Mouse (Mus musculus): ENCODE results near the gene Lpp. TPM values are rescaled to one million over a fixed set of nuclear protein-coding genes. Genes with fewer than 3 reads are reported as not detected.

Lpp gene
- polyA plus RNA-seq, 1 experiment from 2014 or later: 51.0 TPM

GRCm38 (mm10) chr16:24582847-24583246, 189.5 kb downstream of the Lpp start:
- no peaks in the 10 kb centered on the region for H3K9me3 ChIP-seq
- 0 out of 2 replicates have a peak, but pooled peaks cover 2% of the 10 kb centered on the region for H3K4me1 ChIP-seq
- ATAC-seq (ENCODE audit: insufficient number of reproducible peaks, low FRiP score, low TSS enrichment, low read depth): no peak
- H3K4me2 ChIP-seq: no peak overlapping the region
- no peak overlapping the region for H3K9ac ChIP-seq
- H3K36me3 ChIP-seq: no peaks in the 10 kb centered on the region
- H3K27ac ChIP-seq: no peak overlapping the region
- WGBS: 86% methylated on average over 2 of the region's 2 CpGs
- no peak overlapping the region for H3K4me3 ChIP-seq
- H3K27me3 ChIP-seq: no peaks in the 10 kb centered on the region

GRCm38 (mm10) chr16:24593535-24593934, 200.2 kb downstream of the Lpp start:
- no peaks in the 10 kb centered on the region for H3K4me1 ChIP-seq
- H3K27me3 ChIP-seq: no peaks in the 10 kb centered on the region
- no peaks in the 10 kb centered on the region for H3K9me3 ChIP-seq
- H3K9ac ChIP-seq: no peak overlapping the region
- H3K4me2 ChIP-seq: no peak overlapping the region
- 79% methylated on average over 4 of the region's 4 CpGs for WGBS
- H3K36me3 ChIP-seq: no peaks in the 10 kb centered on the region
- no peak overlapping the region for H3K27ac ChIP-seq
- no peak overlapping the region for H3K4me3 ChIP-seq
- ATAC-seq (ENCODE audit: insufficient number of reproducible peaks, low FRiP score, low TSS enrichment, low read depth): no peak

- Histone ChIP-seq H3K27ac (no peak overlapping the region), H3K36me3 (no peaks in the 10 kb centered on the region), H3K4me1 (no peaks in the 10 kb centered on the region), H3K9ac (no peak overlapping the region), H3K4me2 (no peak overlapping the region), H3K9me3 (no peaks in the 10 kb centered on the region), H3K27me3 (no peaks in the 10 kb centered on the region), H3K4me3 (no peak overlapping the region)
- no peak for ATAC-seq (ENCODE audit: insufficient number of reproducible peaks, low FRiP score, low TSS enrichment, low read depth)
- 80% methylated on average over 5 of the region's 5 CpGs for WGBS
Observed at GRCm38 (mm10) chr16:24594508-24594907, 201.2 kb downstream of the Lpp start.

DNA sequence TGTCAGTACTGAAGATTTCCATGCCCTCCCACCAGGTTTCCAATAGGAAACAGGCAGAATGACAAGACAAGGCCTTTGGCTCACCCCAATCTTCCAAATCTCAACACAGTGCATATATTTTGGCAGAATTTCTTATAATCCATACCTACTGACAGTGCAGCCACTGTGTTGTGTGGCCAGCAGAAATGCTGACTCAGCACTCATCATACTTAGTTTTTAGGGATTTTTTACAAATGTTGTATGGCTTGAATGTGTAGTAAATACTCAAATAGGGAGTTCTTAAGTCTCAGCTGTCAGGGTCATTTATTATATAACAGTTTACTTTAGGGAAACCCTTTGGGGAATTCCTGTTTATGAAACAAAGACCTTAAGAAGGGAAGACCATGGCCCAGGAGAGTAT, 202.2 kb downstream of the Lpp start:
- Histone ChIP-seq H3K4me1 (peaks cover 6% of the 10 kb centered on the region; the same call in 1 of the 2 replicates), H3K4me2 (no peak overlapping the region), H3K9ac (no peak overlapping the region), H3K27me3 (no peaks in the 10 kb centered on the region), H3K36me3 (no peaks in the 10 kb centered on the region), H3K9me3 (no peaks in the 10 kb centered on the region), H3K4me3 (no peak overlapping the region), H3K27ac (no peak overlapping the region)
- no peak for ATAC-seq (ENCODE audit: insufficient number of reproducible peaks, low FRiP score, low TSS enrichment, low read depth)

DNA sequence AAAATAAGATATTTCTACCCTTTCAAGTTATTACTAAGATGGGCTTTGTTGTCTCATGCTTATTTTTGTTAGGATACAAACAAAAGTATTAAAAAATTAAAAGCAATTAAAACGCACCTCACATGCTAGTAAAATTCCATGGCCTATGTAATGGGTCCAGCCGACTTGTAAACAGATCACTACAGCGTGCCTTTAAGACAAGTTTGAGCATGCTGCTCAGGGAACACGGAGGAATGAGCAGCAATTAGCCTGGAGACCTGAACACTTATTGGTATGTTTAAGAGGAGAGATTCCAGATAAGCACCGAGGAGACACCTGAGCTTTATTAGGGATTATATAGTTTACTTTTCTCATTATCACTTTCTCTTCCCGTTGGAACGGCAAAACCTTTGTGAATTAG, 205.3 kb downstream of the Lpp start:
- no peak overlapping the region for H3K4me3 ChIP-seq
- no peak overlapping the region for H3K27ac ChIP-seq
- no peak overlapping the region for H3K9ac ChIP-seq
- 25% methylated on average over 7 of the region's 7 CpGs for WGBS
- H3K4me2 ChIP-seq: no peak overlapping the region
- no peak for ATAC-seq (ENCODE audit: insufficient number of reproducible peaks, low FRiP score, low TSS enrichment, low read depth)
- H3K4me1 ChIP-seq: peaks cover 6% of the 10 kb centered on the region; the same call in 1 of the 2 replicates
- H3K36me3 ChIP-seq: no peaks in the 10 kb centered on the region
- no peaks in the 10 kb centered on the region for H3K9me3 ChIP-seq
- no peaks in the 10 kb centered on the region for H3K27me3 ChIP-seq

GRCm38 (mm10) chr16:24599766-24600165, 206.5 kb downstream of the Lpp start:
- H3K9me3 ChIP-seq: no peaks in the 10 kb centered on the region
- H3K4me1 ChIP-seq: peaks cover 6% of the 10 kb centered on the region; the same call in 1 of the 2 replicates
- ATAC-seq (ENCODE audit: insufficient number of reproducible peaks, low FRiP score, low TSS enrichment, low read depth): no peak
- H3K27ac ChIP-seq: no peak overlapping the region
- no peak overlapping the region for H3K9ac ChIP-seq
- no peak overlapping the region for H3K4me2 ChIP-seq
- no peaks in the 10 kb centered on the region for H3K36me3 ChIP-seq
- 68% methylated on average over 7 of the region's 7 CpGs for WGBS
- no peak overlapping the region for H3K4me3 ChIP-seq
- no peaks in the 10 kb centered on the region for H3K27me3 ChIP-seq

GRCm38 (mm10) chr16:24600260-24600948, 207.1 kb downstream of the Lpp start:
- ATAC-seq (ENCODE audit: insufficient number of reproducible peaks, low FRiP score, low TSS enrichment, low read depth): no peak
- peaks cover 6% of the 10 kb centered on the region; the same call in 1 of the 2 replicates for H3K4me1 ChIP-seq
- no peaks in the 10 kb centered on the region for H3K27me3 ChIP-seq
- no peak overlapping the region for H3K4me3 ChIP-seq
- WGBS: 82% methylated on average over 14 of the region's 14 CpGs
- H3K4me2 ChIP-seq: no peak overlapping the region
- H3K9me3 ChIP-seq: no peaks in the 10 kb centered on the region
- no peak overlapping the region for H3K9ac ChIP-seq
- no peaks in the 10 kb centered on the region for H3K36me3 ChIP-seq
- H3K27ac ChIP-seq: no peak overlapping the region

- Histone ChIP-seq H3K27me3 (no peaks in the 10 kb centered on the region), H3K9ac (no peak overlapping the region), H3K4me1 (peaks cover 11% of the 10 kb centered on the region), H3K36me3 (no peaks in the 10 kb centered on the region), H3K4me2 (no peak overlapping the region), H3K27ac (no peak overlapping the region), H3K9me3 (no peaks in the 10 kb centered on the region), H3K4me3 (no peak overlapping the region)
- ATAC-seq (ENCODE audit: insufficient number of reproducible peaks, low FRiP score, low TSS enrichment, low read depth): no peak
- 66% methylated on average over 4 of the region's 4 CpGs for WGBS
Observed at GRCm38 (mm10) chr16:24603342-24603741, 210.0 kb downstream of the Lpp start.

DNA sequence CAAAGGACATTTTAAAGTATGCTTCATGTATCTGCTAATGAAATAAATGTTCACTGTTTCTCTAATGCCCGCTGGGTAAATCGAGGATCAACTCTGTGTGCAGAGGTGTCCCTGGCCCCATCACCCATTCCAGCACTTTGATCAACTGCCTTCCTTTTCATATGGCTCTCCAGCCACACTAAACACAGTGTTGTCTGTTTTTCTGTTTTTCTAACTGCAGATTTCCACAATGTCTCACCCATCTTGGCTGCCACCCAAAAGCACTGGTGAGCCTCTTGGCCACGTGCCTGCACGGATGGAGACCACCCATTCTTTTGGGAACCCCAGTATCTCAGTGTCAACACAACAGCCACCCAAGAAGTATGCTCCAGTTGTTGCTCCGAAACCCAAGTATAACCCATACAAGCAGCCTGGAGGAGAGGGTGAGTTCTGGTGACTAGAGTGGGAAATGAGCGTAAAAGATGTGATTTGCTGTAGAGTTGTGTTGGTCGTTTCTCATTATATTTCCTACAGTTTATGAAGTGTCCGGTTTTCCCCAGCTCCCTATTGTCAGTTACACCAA, 214.7 kb downstream of the Lpp start:
- Histone ChIP-seq H3K36me3 (peaks cover 3% of the 10 kb centered on the region; the same call in 1 of the 2 replicates), H3K4me1 (peaks cover 6% of the 10 kb centered on the region; the same call in 1 of the 2 replicates), H3K9ac (no peak overlapping the region), H3K4me3 (no peak overlapping the region), H3K9me3 (no peaks in the 10 kb centered on the region), H3K27ac (no peak overlapping the region), H3K27me3 (no peaks in the 10 kb centered on the region), H3K4me2 (no peak overlapping the region)
- ATAC-seq (ENCODE audit: insufficient number of reproducible peaks, low FRiP score, low TSS enrichment, low read depth): no peak
- 67% methylated on average over 8 of the region's 8 CpGs for WGBS

DNA sequence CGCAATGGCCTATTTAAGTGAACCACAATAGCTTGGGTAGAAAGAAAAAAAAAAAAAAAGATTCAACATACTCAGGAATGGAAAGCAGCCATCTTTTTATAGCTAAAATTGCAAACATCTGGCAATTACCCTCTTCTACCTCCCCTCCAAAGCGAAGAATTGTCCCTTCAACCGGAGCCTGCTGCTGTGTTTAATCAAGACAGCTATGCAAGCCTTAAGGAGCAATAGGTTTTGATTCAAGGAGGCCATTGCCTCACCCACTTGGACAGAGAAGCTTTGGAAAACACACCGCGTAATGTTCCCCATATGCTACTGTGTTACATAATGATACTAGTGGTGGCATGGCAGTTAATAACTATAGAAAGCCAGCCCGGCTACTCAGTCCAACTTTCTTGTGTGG, 226.2 kb downstream of the Lpp start:
- Histone ChIP-seq H3K4me3 (no peak overlapping the region), H3K9me3 (no peaks in the 10 kb centered on the region), H3K27ac (no peak overlapping the region), H3K4me2 (no peak overlapping the region), H3K36me3 (no peaks in the 10 kb centered on the region), H3K4me1 (peaks cover 11% of the 10 kb centered on the region), H3K27me3 (no peaks in the 10 kb centered on the region), H3K9ac (no peak overlapping the region)
- ATAC-seq (ENCODE audit: insufficient number of reproducible peaks, low FRiP score, low TSS enrichment, low read depth): peak; percentile 71; the same call in 1 of the 2 replicates
- WGBS: 40% methylated on average over 6 of the region's 6 CpGs

GRCm38 (mm10) chr16:24620021-24620420, 226.7 kb downstream of the Lpp start:
- Histone ChIP-seq H3K9me3 (no peaks in the 10 kb centered on the region), H3K4me2 (no peak overlapping the region), H3K27me3 (no peaks in the 10 kb centered on the region), H3K4me1 (peaks cover 12% of the 10 kb centered on the region), H3K9ac (no peak overlapping the region), H3K4me3 (no peak overlapping the region), H3K36me3 (no peaks in the 10 kb centered on the region), H3K27ac (no peak overlapping the region)
- WGBS: 83% methylated on average over 3 of the region's 3 CpGs
- ATAC-seq (ENCODE audit: insufficient number of reproducible peaks, low FRiP score, low TSS enrichment, low read depth): no peak

GRCm38 (mm10) chr16:24622226-24623194, 229.2 kb downstream of the Lpp start:
- no peak for ATAC-seq (ENCODE audit: insufficient number of reproducible peaks, low FRiP score, low TSS enrichment, low read depth)
- Histone ChIP-seq H3K4me1 (peaks cover 12% of the 10 kb centered on the region), H3K27me3 (no peaks in the 10 kb centered on the region), H3K4me3 (no peak overlapping the region), H3K36me3 (no peaks in the 10 kb centered on the region), H3K27ac (no peak overlapping the region), H3K4me2 (no peak overlapping the region), H3K9ac (no peak overlapping the region), H3K9me3 (no peaks in the 10 kb centered on the region)
- 59% methylated on average over 3 of the region's 3 CpGs for WGBS

Measured in limb, embryonic 15.5 days (tissue).